Mouse (Mus musculus) CH12.LX (cell line): ENCODE measurements around the gene Pik3ip1. TPM values are rescaled to one million over a fixed set of nuclear protein-coding genes. Genes with fewer than 3 reads are reported as not detected.

Experiments used
- DNase-seq: peaks from one replicate; pipeline ENCODE4 v3.0.0-alpha.2; 2013; ENCODE audit errors: extremely low read depth
- H3K27ac ChIP-seq: 2 replicates; pipeline ENCODE4 v1.5.1; 2012; ENCODE audit warnings: low read depth, mild to moderate bottlenecking, control low read depth, moderate library complexity; ENCODE audit not compliant: insufficient read depth
- H3K27me3 ChIP-seq: replicated peaks from 2 replicates; pipeline ENCODE3; 2012; ENCODE audit warnings: inconsistent platforms
- H3K36me3 ChIP-seq, 2 experiments: replicated peaks in 1 of 2; 2 replicates each; pipeline versions ENCODE3 to v1.6.1; 2012; ENCODE audit warnings: inconsistent platforms in 1 of 2, low read length in 1 of 2, mild to moderate bottlenecking in 1 of 2, mixed read lengths in 1 of 2, moderate library complexity in 1 of 2; ENCODE audit not compliant: control insufficient read depth in 1 of 2, insufficient read depth in 1 of 2
- H3K4me1 ChIP-seq, 2 experiments: 2 replicates each; pipeline ENCODE4 v1.6.1; 2012; ENCODE audit warnings: inconsistent platforms in 1 of 2, moderate library complexity in 1 of 2; ENCODE audit not compliant: insufficient read depth in 2 of 2, control insufficient read depth in 1 of 2
- H3K4me2 ChIP-seq: 2 replicates; pipeline ENCODE4 v1.6.1; 2012; ENCODE audit warnings: low read depth, mild to moderate bottlenecking, control low read depth; ENCODE audit not compliant: poor library complexity, insufficient read depth, severe bottlenecking
- H3K4me3 ChIP-seq, 3 experiments: fragments of 150-350 bp in 1 of 3; sonication (generic) in 1 of 3; replicated peaks in 1 of 3; 2 replicates each; pipeline versions ENCODE3 to v1.5.1; 2011 to 2012; ENCODE audit warnings: low read depth in 2 of 3, low read length in 2 of 3, mild to moderate bottlenecking in 2 of 3, moderate library complexity in 2 of 3, control low read depth in 1 of 3, improper control_type of control experiment in 1 of 3, inconsistent platforms in 1 of 3, mixed read lengths in 1 of 3; ENCODE audit not compliant: poor library complexity in 1 of 3
- H3K79me2 ChIP-seq: replicated peaks from 2 replicates; pipeline ENCODE4 v1.6.1; 2012; ENCODE audit warnings: mild to moderate bottlenecking, moderate library complexity; ENCODE audit not compliant: control insufficient read depth, poor library complexity, insufficient read depth, severe bottlenecking; ENCODE audit errors: extremely low read depth
- H3K9ac ChIP-seq: 2 replicates; pipeline ENCODE4 v1.6.1; 2012; ENCODE audit warnings: low read depth, mild to moderate bottlenecking, control low read depth, moderate library complexity; ENCODE audit not compliant: insufficient read depth
- H3K9me3 ChIP-seq: replicated peaks from 2 replicates; pipeline ENCODE3; 2012; ENCODE audit warnings: low read length, inconsistent platforms, mixed read lengths
- BHLHE40 ChIP-seq: IDR thresholded peaks from 2 replicates; pipeline ENCODE4 v1.6.1; 2011; ENCODE audit warnings: mild to moderate bottlenecking, low read depth, low read length, improper control_type of control experiment
- CHD1 ChIP-seq: IDR thresholded peaks from 2 replicates; pipeline ENCODE4 v1.6.1; 2012; ENCODE audit warnings: low read depth, low read length, improper control_type of control experiment, inconsistent platforms
- CHD2 ChIP-seq: IDR thresholded peaks from 2 replicates; pipeline ENCODE4 v1.6.1; 2011; ENCODE audit warnings: low read length, improper control_type of control experiment
- CTCF ChIP-seq, 2 experiments: IDR thresholded peaks in 1 of 2; conservative IDR thresholded peaks in 1 of 2; 2 replicates each; pipeline ENCODE4 v1.5.1; 2011 to 2012; ENCODE audit warnings: low read depth in 2 of 2, low read length in 2 of 2, improper control_type of control experiment in 1 of 2, inconsistent platforms in 1 of 2, mild to moderate bottlenecking in 1 of 2, moderate library complexity in 1 of 2
- E2F4 ChIP-seq: IDR thresholded peaks from 2 replicates; pipeline ENCODE4 v1.6.1; 2011; ENCODE audit warnings: low read depth, low read length, improper control_type of control experiment; ENCODE audit not compliant: insufficient replicate concordance
- ELF1 ChIP-seq: IDR thresholded peaks from 2 replicates; pipeline ENCODE4 v1.6.1; 2014; ENCODE audit warnings: low read depth, mild to moderate bottlenecking, inconsistent platforms, low read length, improper control_type of control experiment
- EP300 ChIP-seq: IDR thresholded peaks from 2 replicates; pipeline ENCODE4 v1.6.1; 2011; ENCODE audit warnings: low read length, improper control_type of control experiment
- ETS1 ChIP-seq: conservative IDR thresholded peaks from 2 replicates; pipeline ENCODE4 v1.6.1; 2012; ENCODE audit warnings: low read depth, mild to moderate bottlenecking, inconsistent platforms, low read length, improper control_type of control experiment, moderate library complexity
- GABPA ChIP-seq: IDR thresholded peaks from 2 replicates; pipeline ENCODE4 v1.6.1; 2012; ENCODE audit warnings: low read depth, low read length, improper control_type of control experiment, inconsistent platforms; ENCODE audit not compliant: insufficient replicate concordance
- HCFC1 ChIP-seq: IDR thresholded peaks from 2 replicates; pipeline ENCODE4 v1.6.1; 2012; ENCODE audit warnings: low read depth, mild to moderate bottlenecking, inconsistent platforms, low read length, improper control_type of control experiment
- IRF4 ChIP-seq: IDR thresholded peaks from 2 replicates; pipeline ENCODE4 v1.6.1; 2014; ENCODE audit warnings: low read depth, mild to moderate bottlenecking, inconsistent platforms, low read length, improper control_type of control experiment
- JUN ChIP-seq: IDR thresholded peaks from 2 replicates; pipeline ENCODE4 v1.6.1; 2011; ENCODE audit warnings: low read depth, mild to moderate bottlenecking, low read length, improper control_type of control experiment, moderate library complexity; ENCODE audit not compliant: insufficient read depth
- JUND ChIP-seq: conservative IDR thresholded peaks from 2 replicates; pipeline ENCODE4 v1.6.1; 2011; ENCODE audit warnings: low read depth, low read length, improper control_type of control experiment
- KAT2A ChIP-seq: IDR thresholded peaks from 2 replicates; pipeline ENCODE4 v1.6.1; 2012; ENCODE audit warnings: low read length, improper control_type of control experiment, inconsistent platforms; ENCODE audit not compliant: insufficient replicate concordance
- MAFK ChIP-seq: IDR thresholded peaks from 2 replicates; pipeline ENCODE4 v1.6.1; 2011; ENCODE audit warnings: low read length, improper control_type of control experiment; ENCODE audit not compliant: insufficient replicate concordance
- MAX ChIP-seq: IDR thresholded peaks from 2 replicates; pipeline ENCODE4 v1.6.1; 2011; ENCODE audit warnings: low read length, improper control_type of control experiment
- MAZ ChIP-seq: IDR thresholded peaks from 2 replicates; pipeline ENCODE4 v1.6.1; 2012; ENCODE audit warnings: low read depth, mild to moderate bottlenecking, inconsistent platforms, low read length, improper control_type of control experiment, moderate library complexity
- MEF2A ChIP-seq: IDR thresholded peaks from 2 replicates; pipeline ENCODE4 v1.6.1; 2014; ENCODE audit warnings: low read depth, mild to moderate bottlenecking, inconsistent platforms, low read length, improper control_type of control experiment, borderline replicate concordance
- MXI1 ChIP-seq: IDR thresholded peaks from 2 replicates; pipeline ENCODE4 v1.6.1; 2011; ENCODE audit warnings: mild to moderate bottlenecking, low read depth, low read length, improper control_type of control experiment
- MYC ChIP-seq: IDR thresholded peaks from 2 replicates; pipeline ENCODE4 v1.6.1; 2011; ENCODE audit warnings: low read depth, mild to moderate bottlenecking, improper control_type of control experiment, low read length
- NELFE ChIP-seq: IDR thresholded peaks from 2 replicates; pipeline ENCODE4 v1.6.1; 2011; ENCODE audit warnings: low read depth, low read length, improper control_type of control experiment
- NRF1 ChIP-seq: IDR thresholded peaks from 2 replicates; pipeline ENCODE4 v1.6.1; 2014; ENCODE audit warnings: low read depth, mild to moderate bottlenecking, inconsistent platforms, low read length, improper control_type of control experiment, moderate library complexity
- PAX5 ChIP-seq: IDR thresholded peaks from 2 replicates; pipeline ENCODE4 v1.6.1; 2012; ENCODE audit warnings: low read length, inconsistent platforms, mixed read lengths
- POLR2A ChIP-seq: IDR thresholded peaks from 2 replicates; pipeline ENCODE4 v1.6.1; 2011; ENCODE audit warnings: low read depth, mild to moderate bottlenecking, improper control_type of control experiment, low read length
- POLR2AphosphoS2 ChIP-seq: IDR thresholded peaks from 2 replicates; pipeline ENCODE4 v1.6.1; 2011; ENCODE audit warnings: low read depth, low read length, improper control_type of control experiment
- RAD21 ChIP-seq: IDR thresholded peaks from 2 replicates; pipeline ENCODE4 v1.6.1; 2011; ENCODE audit warnings: low read depth, mild to moderate bottlenecking, low read length, improper control_type of control experiment, moderate library complexity
- RCOR1 ChIP-seq: conservative IDR thresholded peaks from 2 replicates; pipeline ENCODE4 v1.6.1; 2012; ENCODE audit warnings: low read depth, mild to moderate bottlenecking, inconsistent platforms, low read length, improper control_type of control experiment
- SIN3A ChIP-seq: IDR thresholded peaks from 2 replicates; pipeline ENCODE4 v1.6.1; 2012; ENCODE audit warnings: low read length, improper control_type of control experiment, inconsistent platforms
- SMC3 ChIP-seq: IDR thresholded peaks from 2 replicates; pipeline ENCODE4 v1.6.1; 2011; ENCODE audit warnings: low read depth, low read length, improper control_type of control experiment
- TBP ChIP-seq: conservative IDR thresholded peaks from 2 replicates; pipeline ENCODE4 v1.6.1; 2011; ENCODE audit warnings: low read depth, low read length, improper control_type of control experiment
- TCF12 ChIP-seq: IDR thresholded peaks from 2 replicates; pipeline ENCODE4 v1.6.1; 2014; ENCODE audit warnings: low read depth, mild to moderate bottlenecking, inconsistent platforms, low read length, improper control_type of control experiment
- UBTF ChIP-seq: IDR thresholded peaks from 2 replicates; pipeline ENCODE4 v1.6.1; 2012; ENCODE audit warnings: low read depth, mild to moderate bottlenecking, inconsistent platforms, low read length, improper control_type of control experiment, moderate library complexity
- USF1 ChIP-seq: IDR thresholded peaks from 2 replicates; pipeline ENCODE4 v1.6.1; 2014; ENCODE audit warnings: low read depth, mild to moderate bottlenecking, inconsistent platforms, low read length, improper control_type of control experiment
- USF2 ChIP-seq: conservative IDR thresholded peaks from 2 replicates; pipeline ENCODE4 v1.6.1; 2011; ENCODE audit warnings: low read depth, low read length, improper control_type of control experiment
- ZC3H11A ChIP-seq: IDR thresholded peaks from 2 replicates; pipeline ENCODE4 v1.6.1; 2012; ENCODE audit warnings: low read depth, mild to moderate bottlenecking, inconsistent platforms, low read length, improper control_type of control experiment
- ZKSCAN1 ChIP-seq: IDR thresholded peaks from 2 replicates; pipeline ENCODE4 v1.6.1; 2012; ENCODE audit warnings: low read depth, inconsistent platforms, low read length, improper control_type of control experiment, borderline replicate concordance
- ZMIZ1 ChIP-seq: IDR thresholded peaks from 2 replicates; pipeline ENCODE4 v1.6.1; 2012; ENCODE audit warnings: low read depth, mild to moderate bottlenecking, inconsistent platforms, low read length, improper control_type of control experiment
- ZNF384 ChIP-seq: IDR thresholded peaks from 2 replicates; pipeline ENCODE4 v1.6.1; 2012; ENCODE audit warnings: low read depth, low read length, improper control_type of control experiment, inconsistent platforms
- dilution Hi-C: fragments of 300-500 bp; cut with MboI; formaldehyde crosslinking; loops from 2 replicates; pipeline ENCODE4 v1.14.3; 2020; ENCODE audit warnings: low sequenced_read_pairs; ENCODE audit not compliant: extremely low pct_unique_long_range_greater_than_20kb, extremely low pct_ligation_motif_present
- in situ Hi-C: fragments of 300-500 bp; cut with MboI; formaldehyde crosslinking; loops from 3 replicates; pipeline ENCODE4 v1.14.3; 2019; ENCODE audit warnings: low sequenced_read_pairs, low pct_ligation_motif_present, low pct_unique_long_range_greater_than_20kb, mixed read lengths
- polyA plus RNA-seq: library from polyadenylated mRNA; unstranded; fragments of >175 nt; gene quantifications from 2 replicates; pipeline ENCODE4 v1.2.1, GENCODE M21; 2012; ENCODE audit warnings: low read depth; ENCODE audit not compliant: insufficient read length
- total RNA-seq, 2 experiments: library from RNA; depleted of rRNA; stranded (reverse); fragments of 300-350 nt in 1 of 2; fragments of >200 nt in 1 of 2; gene quantifications; 2 replicates each; pipeline ENCODE4 v1.2.3; 2012 to 2014

Gene Pik3ip1
- total and polyA plus RNA-seq, 3 experiments, result 0.39 to 2.6 (median 1.3) TPM

DNA sequence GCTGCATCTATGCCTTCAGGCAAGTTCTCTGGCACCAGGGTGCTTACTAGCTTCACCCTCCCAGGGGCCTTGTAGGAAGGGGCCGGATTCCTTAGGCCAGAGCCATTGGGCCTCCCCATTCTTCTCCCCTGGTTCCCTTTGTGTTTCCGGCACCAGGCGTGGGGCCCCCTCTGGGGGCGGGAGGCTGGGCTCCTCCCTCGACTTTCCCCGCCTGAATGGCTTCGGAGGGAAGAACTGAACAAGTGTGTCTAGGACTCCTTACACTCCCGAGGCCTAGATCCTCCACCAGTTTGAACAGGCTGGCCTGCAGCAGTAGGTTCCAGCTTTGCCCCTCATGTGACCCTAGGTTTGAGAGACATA is 38.2 kb upstream of the Pik3ip1 start:
- TF ChIP-seq USF2, result no peak
- TF ChIP-seq UBTF, result no peak
- no peak for TF ChIP-seq MEF2A
- TF ChIP-seq POLR2A, result peak; percentile 72
- peak; percentile 77 for TF ChIP-seq MAX
- 0 out of 2 replicates have a peak, but pooled peaks have one; percentile 44 for TF ChIP-seq NELFE
- no peak for TF ChIP-seq POLR2AphosphoS2
- TF ChIP-seq CHD2, result peak; percentile 34; the same call in 1 of the 2 replicates
- no peak for TF ChIP-seq MAFK
- peak; percentile 50; the same call in 1 of the 2 replicates for TF ChIP-seq IRF4
- no peak for TF ChIP-seq ZC3H11A
- TF ChIP-seq ELF1, result peak; percentile 70
- TF ChIP-seq MXI1, result peak; percentile 76; the same call in 1 of the 2 replicates
- no peak for TF ChIP-seq JUND
- no peak for TF ChIP-seq NRF1
- no peak for TF ChIP-seq RCOR1
- no peak for TF ChIP-seq CTCF (conservative IDR thresholded peaks at IDR 0.05 in 1 of 2, IDR thresholded peaks at IDR 0.05 in 1 of 2; ENCODE audit: low read depth in 2 of 2, low read length in 2 of 2)
- TF ChIP-seq BHLHE40, result no peak
- peak; percentile 58; the same call in 1 of the 2 replicates for TF ChIP-seq ETS1
- peak; percentile 79; the same call in 1 of the 2 replicates for TF ChIP-seq E2F4
- TF ChIP-seq JUN, result no peak
- peak; percentile 92 for TF ChIP-seq SIN3A
- TF ChIP-seq GABPA, result no peak
- TF ChIP-seq PAX5, result no peak
- peak; percentile 76 for TF ChIP-seq TCF12
- TF ChIP-seq RAD21, result no peak
- peak; percentile 60; the same call in 1 of the 2 replicates for TF ChIP-seq KAT2A
- no peak for TF ChIP-seq ZKSCAN1
- no peak for TF ChIP-seq EP300
- peak; percentile 77 for TF ChIP-seq MYC
- TF ChIP-seq SMC3, result no peak
- TF ChIP-seq CHD1, result no peak; the same call in 1 of the 2 replicates
- TF ChIP-seq MAZ, result peak; percentile 83
- TF ChIP-seq USF1, result no peak; the same call in 1 of the 2 replicates
- TF ChIP-seq ZMIZ1, result peak; percentile 64; the same call in 1 of the 2 replicates
- TF ChIP-seq HCFC1, result peak; percentile 67
- peak; percentile 74; the same call in 1 of the 2 replicates for TF ChIP-seq TBP
- no peak for TF ChIP-seq ZNF384
- TF ChIP-seq, all 38 proteins: peak for 17

More for the DNA sequence above, 38.2 kb upstream of the Pik3ip1 start:
- peak overlapping the region; percentile 96 for H3K4me2 ChIP-seq
- peak overlapping the region; percentile 72 for H3K9ac ChIP-seq
- H3K27me3 ChIP-seq, result no peaks in the 10 kb centered on the region
- dilution Hi-C loops, result no loop called here
- in situ Hi-C loops, result no loop called here
- H3K4me3 ChIP-seq, result peak overlapping the region; percentile 79 to 85 (median 84)
- DNase-seq, result peak; percentile 83
- peaks cover 31% of the 10 kb centered on the region for H3K79me2 ChIP-seq
- H3K9me3 ChIP-seq, result no peaks in the 10 kb centered on the region
- peak overlapping the region; percentile 47; the same call in 1 of the 2 replicates for H3K27ac ChIP-seq
- H3K4me1 ChIP-seq, result peaks cover 0 to 48% of the 10 kb centered on the region in 2 experiments; a peak in 2 of 4 replicates
- peaks cover 31 to 40% of the 10 kb centered on the region in 2 experiments for H3K36me3 ChIP-seq
